Mouse (Mus musculus): Measurements from ENCODE around the gene Yeats2.

Gene Yeats2

GRCm38 (mm10) chr16:20192043-20192442 lies 51.2 kb downstream of the Yeats2 start:
- no peak for DNase-seq

DNA sequence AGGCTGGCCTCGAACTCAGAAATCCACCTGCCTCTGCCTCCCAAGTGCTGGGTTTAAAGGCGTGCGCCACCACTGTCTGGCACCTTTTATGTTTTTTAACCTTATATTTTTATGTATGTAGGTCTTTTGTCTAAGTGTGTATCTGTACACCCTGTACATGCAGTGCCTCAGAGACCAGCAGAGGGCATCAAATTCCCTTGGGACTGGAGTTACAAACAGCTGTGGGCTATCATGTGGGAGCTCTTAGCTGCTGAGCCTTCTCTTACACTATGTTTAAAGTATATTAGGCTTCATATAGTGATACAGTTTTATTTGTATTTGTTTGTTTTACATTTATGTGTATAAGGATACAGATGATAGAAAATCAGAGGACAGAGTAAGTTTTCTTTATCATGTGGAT lies 54.7 kb downstream of the Yeats2 start:
- no peak for DNase-seq

DNA sequence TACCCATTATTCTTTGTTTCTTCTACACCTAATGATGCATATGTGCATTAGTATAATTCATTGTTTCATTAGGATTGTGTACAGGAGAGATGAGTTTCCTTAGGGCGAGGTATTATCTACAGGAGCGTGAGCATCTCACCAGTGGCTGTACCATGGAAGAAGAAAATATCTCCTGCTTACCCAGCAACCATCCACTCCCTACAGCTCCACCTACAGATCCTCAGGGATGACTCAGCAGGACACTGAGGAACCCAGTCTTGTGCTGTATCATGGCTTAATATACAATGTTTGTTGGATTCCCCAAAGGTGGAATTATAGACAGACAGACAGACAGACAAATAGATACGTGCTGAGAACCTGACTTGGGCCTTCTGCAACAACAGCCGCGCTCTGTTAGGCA lies 56.1 kb downstream of the Yeats2 start:
- no peak for DNase-seq

DNA sequence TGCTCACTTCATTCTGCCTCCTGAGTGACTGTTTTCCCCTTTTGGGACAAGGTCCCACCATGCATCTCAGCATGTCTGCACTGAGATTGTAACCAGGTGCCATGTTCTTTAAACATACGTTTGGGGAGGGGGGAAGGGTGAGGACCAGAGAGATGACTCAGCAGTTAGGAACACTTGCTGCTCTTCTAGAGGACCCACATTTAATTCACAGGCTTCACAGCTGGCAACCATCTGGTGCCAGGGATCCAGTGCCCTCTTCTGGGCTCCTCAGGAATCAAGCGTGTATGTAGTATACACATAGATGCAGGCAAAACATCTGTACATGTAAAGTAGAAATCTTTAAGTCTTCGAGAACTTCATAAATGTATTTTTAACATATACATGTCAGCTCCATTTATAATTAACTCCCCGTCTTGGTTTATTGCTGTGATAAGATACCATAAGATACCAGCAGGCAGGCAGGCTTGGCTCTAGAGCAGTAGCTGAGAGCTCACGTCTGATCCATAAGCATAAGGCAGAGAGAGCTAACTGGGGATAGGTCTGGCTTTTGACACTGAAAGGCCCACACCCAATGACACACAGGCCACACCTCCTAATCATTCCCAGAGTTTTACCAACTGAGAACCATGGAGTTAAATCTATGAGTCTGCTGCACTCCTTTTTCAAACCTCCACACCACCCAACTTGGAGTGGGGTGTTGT lies 58.8 kb downstream of the Yeats2 start:
- DNase-seq: no peak

DNA sequence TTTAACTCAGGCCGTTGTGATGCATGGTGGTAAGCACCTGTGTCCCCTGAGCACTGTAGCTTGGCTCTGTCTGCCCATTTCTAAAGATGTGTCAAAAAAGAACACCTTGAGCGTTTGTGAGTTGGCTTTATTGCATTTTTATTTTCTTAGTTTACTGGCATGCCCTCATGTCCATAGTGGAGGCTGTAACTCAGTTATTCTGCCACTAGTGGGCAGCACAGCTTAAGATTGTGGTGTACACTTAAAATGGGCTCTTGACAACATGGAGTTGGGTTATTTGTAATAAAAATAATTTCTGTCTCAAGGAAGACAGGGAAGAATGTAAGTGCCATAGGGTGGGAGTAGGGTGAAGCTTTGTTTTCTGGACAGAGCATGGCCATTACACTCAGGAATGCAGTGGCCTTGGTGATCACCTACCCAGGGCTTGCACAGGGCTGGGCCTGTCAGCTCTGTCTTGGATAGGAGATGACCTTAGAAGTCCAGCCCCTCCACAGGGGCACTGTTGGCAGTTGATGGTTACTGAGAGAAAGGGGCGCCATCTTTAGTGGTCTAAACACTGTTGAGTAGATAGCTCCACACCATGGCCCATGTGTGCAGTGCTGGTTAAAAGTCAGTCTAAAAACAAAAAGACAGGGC lies 72.8 kb downstream of the Yeats2 start:
- peak; percentile 46 for DNase-seq

- no peak for DNase-seq
Observed at GRCm38 (mm10) chr16:20222726-20223125, 81.9 kb downstream of the Yeats2 start.

- DNase-seq: no peak
Observed at GRCm38 (mm10) chr16:20226676-20227075, 85.8 kb downstream of the Yeats2 start.

- DNase-seq: no peak
Observed at GRCm38 (mm10) chr16:20227504-20227903, 86.6 kb downstream of the Yeats2 start.

GRCm38 (mm10) chr16:20228167-20228566 lies 87.3 kb downstream of the Yeats2 start:
- no peak for DNase-seq

- no peak for DNase-seq
Observed at GRCm38 (mm10) chr16:20234406-20234805, 93.5 kb downstream of the Yeats2 start.

DNA sequence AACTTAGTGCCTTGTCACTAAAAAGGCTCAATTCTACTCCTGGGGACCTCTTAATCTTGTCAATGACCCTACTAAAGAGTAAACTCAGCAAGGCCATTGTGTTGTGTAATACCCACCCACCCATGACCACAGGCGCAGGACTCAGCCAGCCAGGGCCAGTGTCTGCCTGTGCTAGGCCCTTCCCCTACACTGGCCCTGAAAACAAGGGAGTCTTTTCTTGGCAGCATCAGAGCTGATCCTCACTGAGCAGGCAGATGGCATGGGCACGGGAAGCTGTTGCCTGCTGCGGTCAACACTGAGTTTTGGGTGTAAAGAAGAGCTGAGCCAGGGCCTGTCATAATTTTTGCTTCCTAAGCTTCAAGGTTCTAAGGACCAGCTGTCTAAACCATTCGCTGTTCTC lies 96.6 kb downstream of the Yeats2 start:
- DNase-seq: peak; percentile 48

DNA sequence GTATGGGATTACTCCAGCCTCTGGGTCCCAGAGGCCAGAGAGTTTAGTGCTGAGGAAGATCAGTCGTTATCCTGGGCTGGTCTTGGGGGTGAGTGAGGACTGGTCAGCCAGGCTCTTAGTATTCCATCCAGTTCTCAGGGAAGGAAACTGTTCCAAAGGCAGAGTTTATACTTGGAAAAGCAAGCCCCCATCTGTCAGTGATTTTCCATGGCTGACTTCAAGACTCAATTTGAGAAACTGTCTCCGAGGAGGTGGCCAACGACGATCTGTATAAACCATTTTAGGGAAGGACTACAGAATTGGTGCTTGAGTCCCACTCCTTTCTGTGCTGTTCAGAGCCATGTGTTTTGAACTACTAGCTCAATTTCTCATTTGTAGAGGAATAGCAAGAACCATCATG lies 97.8 kb downstream of the Yeats2 start:
- no peak for DNase-seq

DNA sequence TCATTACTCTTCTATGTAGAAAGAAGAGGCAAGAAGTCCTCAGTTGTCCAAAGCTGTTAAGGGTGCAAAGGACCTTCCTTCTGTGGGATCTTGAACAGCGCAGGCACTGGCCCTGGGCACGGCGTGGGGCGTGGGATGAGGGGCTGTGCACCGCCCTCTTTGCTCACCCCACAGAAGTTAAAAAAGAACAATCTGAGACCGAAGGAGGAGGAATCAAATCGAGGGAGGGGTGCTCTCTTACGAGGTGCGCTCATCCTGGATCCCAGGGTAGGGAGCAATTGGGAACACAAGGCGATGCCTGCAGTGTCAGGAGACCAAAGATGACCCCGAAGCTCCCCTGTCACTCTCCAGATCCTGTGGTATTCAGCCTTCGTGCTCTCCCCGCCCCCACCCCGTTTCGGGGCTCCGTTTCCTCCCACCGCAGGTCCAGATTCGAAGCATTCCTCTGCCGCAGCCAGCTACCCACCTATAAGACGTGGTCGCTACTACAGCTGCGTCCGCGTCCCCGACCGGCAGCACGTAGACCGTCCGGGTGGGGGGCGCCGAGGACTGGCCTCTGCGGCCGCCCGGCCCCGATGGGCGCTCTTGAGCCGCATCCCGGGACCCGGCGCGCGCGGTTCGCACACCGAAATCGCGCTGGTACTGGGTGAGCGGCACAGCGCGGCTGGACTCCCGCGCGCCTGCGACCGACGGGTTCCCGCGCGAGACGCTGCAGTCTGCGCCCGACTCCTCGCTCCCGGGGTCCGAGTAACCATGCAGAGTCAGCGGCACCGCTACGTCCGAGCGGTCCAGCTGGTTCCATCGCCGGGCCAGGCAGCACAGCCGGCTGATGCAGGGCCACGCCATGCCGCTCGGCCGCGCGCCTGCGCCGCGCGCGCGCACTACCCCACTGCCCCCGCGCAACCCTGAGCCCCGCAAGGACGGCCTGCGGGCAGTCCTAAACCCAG lies 99.9 kb downstream of the Yeats2 start, which contains the start of gene Map6d1:
Gene Map6d1 (minus strand): TSS at position 891 of the 947 bp plus-strand sequence.
- peak; percentile 78 for DNase-seq

GRCm38 (mm10) chr16:20247103-20247502 lies 106.2 kb downstream of the Yeats2 start:
- DNase-seq: no peak

GRCm38 (mm10) chr16:20248442-20249174 lies 107.7 kb downstream of the Yeats2 start:
- DNase-seq: no peak

- DNase-seq: no peak
Observed at GRCm38 (mm10) chr16:20257926-20258325, 117.1 kb downstream of the Yeats2 start.

DNA sequence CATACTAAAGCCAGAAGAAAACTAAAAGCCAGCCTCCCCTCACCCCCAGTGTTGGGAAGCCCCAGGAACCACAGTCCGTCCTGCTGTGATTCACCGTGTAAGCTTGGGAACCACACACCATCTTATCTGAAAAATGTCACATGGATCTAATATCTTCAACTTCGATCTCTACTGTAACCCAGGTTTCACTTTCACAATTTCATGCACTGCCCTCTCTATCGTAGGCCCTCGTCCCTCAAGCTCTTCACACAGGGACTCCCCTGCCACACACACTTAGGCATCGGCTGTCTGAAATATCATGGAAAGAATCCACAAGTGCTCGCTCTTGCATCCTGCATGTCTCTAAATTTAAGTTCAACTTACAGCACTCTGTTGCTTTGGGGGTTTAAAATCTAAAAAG lies 124.2 kb downstream of the Yeats2 start:
- no peak for DNase-seq

- DNase-seq: no peak
Observed at GRCm38 (mm10) chr16:20271339-20271738, 130.5 kb downstream of the Yeats2 start.

DNA sequence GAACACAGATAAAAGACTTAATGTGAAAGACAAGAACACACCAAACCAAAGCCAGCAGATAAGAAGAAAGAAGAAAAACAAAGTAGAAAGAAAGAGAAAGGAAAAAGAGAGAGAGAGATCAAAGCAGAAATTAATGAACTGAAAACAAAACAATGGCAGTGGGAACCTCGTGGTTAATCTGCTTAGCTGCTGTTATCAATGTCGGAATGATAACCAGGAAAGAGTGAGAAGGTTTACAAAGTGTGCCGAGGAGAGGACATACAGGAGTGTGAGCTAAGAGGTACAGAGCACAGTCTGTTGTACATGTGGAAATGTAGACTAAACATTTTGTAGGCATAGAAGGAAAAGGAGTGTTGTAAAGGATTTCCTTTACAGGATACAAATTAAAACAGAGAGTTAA lies 132.1 kb downstream of the Yeats2 start:
- no peak for DNase-seq

- DNase-seq: no peak
Observed at GRCm38 (mm10) chr16:20279395-20279794, 138.5 kb downstream of the Yeats2 start.

DNA sequence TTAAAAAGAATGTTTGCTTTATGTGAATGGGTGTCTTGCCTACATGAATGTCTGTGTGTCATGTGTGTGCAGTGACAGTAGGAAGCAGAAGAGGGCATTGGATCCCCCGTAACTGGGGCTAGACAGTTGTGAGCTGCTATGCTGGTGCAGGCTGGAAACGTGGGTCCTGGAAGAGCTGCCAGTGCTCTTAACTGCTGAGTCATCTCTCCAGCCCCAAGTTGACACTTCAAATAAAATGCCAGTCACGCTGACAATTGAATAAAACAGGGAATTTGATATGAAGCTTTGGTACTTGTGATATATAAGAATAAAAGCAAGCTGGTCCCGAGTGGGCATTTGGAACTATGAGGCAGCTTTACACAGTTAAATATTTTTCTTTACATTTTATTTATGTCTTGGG lies 139.4 kb downstream of the Yeats2 start:
- no peak for DNase-seq

All from cerebellum, adult 11 months (tissue).